In genomic region chr8:92723947-92724346, GRCm38 (mm10) we compare ENCODE assay signal across 12 mouse cellular contexts. TPM values are rescaled to one million over a fixed set of nuclear protein-coding genes. Genes with fewer than 3 reads are reported as not detected.
DNase-seq lines count a peak whose midpoint lies in the region; ATAC-seq and TF ChIP-seq lines count a peak whose summit lies in the region.
"Had no signal": no experiment of that assay in that cellular context is flagged by ENCODE, and none has a peak within 500 bp of the region (broad histone marks: within the 10 kb centered on the region; RNA-seq: fewer than 3 reads in every experiment).

No protein-coding gene starts in this region.

- no peaks in the 10 kb centered on the region for H3K27me3 ChIP-seq in lung, embryonic 16.5 days (ENCODE audit: control insufficient read depth, insufficient read depth, low read depth, low read length)
- peaks cover 3% of the 10 kb centered on the region; the same call in 1 of the 2 replicates for H3K27me3 ChIP-seq in heart, embryonic 11.5 days (ENCODE audit: control insufficient read depth, insufficient read depth, low read length)
- H3K27me3 ChIP-seq in hindbrain, postnatal 0 days (ENCODE audit: insufficient read depth, low read length): no peaks in the 10 kb centered on the region
- no peaks in the 10 kb centered on the region for H3K27me3 ChIP-seq in liver, postnatal 0 days (ENCODE audit: insufficient read depth, low read length)
- H3K27me3 ChIP-seq in thymus, adult 2 months (ENCODE audit: control insufficient read depth, insufficient read depth, low read length): no peaks in the 10 kb centered on the region
- H3K27me3 ChIP-seq: CH12.LX had no signal

- TF ChIP-seq EP300 in liver, postnatal 0 days (IDR thresholded peaks at IDR 0.05; ENCODE audit: low read depth): no peak

- TF ChIP-seq POLR2A in thymus, adult 2 months (IDR thresholded peaks at IDR 0.05; ENCODE audit: control insufficient read depth, extremely low read depth, insufficient read depth, low read length, poor library complexity): no peak

- no peaks in the 10 kb centered on the region for H3K36me3 ChIP-seq in lung, embryonic 16.5 days (ENCODE audit: control insufficient read depth, insufficient read depth, low read length)
- H3K36me3 ChIP-seq in heart, embryonic 11.5 days (ENCODE audit: control insufficient read depth, insufficient read depth, low read length): no peaks in the 10 kb centered on the region
- H3K36me3 ChIP-seq in hindbrain, postnatal 0 days (ENCODE audit: insufficient read depth, low read length): no peaks in the 10 kb centered on the region
- H3K36me3 ChIP-seq in liver, postnatal 0 days (replicated peaks; ENCODE audit: insufficient read depth, low read length): no peaks in the 10 kb centered on the region
- no peaks in the 10 kb centered on the region for H3K36me3 ChIP-seq in thymus, adult 2 months (ENCODE audit: control insufficient read depth, insufficient read depth, low read length)
- H3K36me3 ChIP-seq: forebrain, embryonic 12.5 days had no signal

- no peak overlapping the region for H3K9ac ChIP-seq in lung, embryonic 16.5 days (ENCODE audit: low read length)
- no peak overlapping the region for H3K9ac ChIP-seq in heart, embryonic 11.5 days (ENCODE audit: low read depth, low read length)
- no peak overlapping the region for H3K9ac ChIP-seq in hindbrain, postnatal 0 days (replicated peaks; ENCODE audit: low read length)
- H3K9ac ChIP-seq in liver, postnatal 0 days (replicated peaks): no peak overlapping the region
- H3K9ac ChIP-seq: forebrain, embryonic 12.5 days had no signal

- peaks cover 6% of the 10 kb centered on the region for H3K4me1 ChIP-seq in lung, embryonic 16.5 days (replicated peaks; ENCODE audit: control insufficient read depth, insufficient read depth, low read length)
- peaks cover 15% of the 10 kb centered on the region for H3K4me1 ChIP-seq in heart, embryonic 11.5 days (ENCODE audit: control insufficient read depth, insufficient read depth, low read length)
- H3K4me1 ChIP-seq in hindbrain, postnatal 0 days (ENCODE audit: insufficient read depth, low read length): peaks cover 9% of the 10 kb centered on the region; the same call in 1 of the 2 replicates
- no peaks in the 10 kb centered on the region for H3K4me1 ChIP-seq in liver, postnatal 0 days (ENCODE audit: insufficient read depth)
- no peaks in the 10 kb centered on the region for H3K4me1 ChIP-seq in thymus, adult 2 months (replicated peaks; ENCODE audit: control insufficient read depth, insufficient read depth, low read length)

- WGBS in lung, embryonic 16.5 days: 49% methylated on average over 7 of the region's 7 CpGs
- WGBS in heart, embryonic 11.5 days (ENCODE audit: insufficient replicate concordance): 28% methylated on average over 7 of the region's 7 CpGs
- WGBS in hindbrain, postnatal 0 days: 20% methylated on average over 7 of the region's 7 CpGs
- WGBS in liver, postnatal 0 days (ENCODE audit: insufficient replicate concordance): 49% methylated on average over 7 of the region's 7 CpGs
- 54% methylated on average over 7 of the region's 7 CpGs for WGBS in thymus, adult 2 months

- DNase-seq in lung, postnatal 4 days: no peak
- peak; percentile 31 for DNase-seq in embryo, embryonic 9.5 days (ENCODE audit: extremely low spot score)
- no peak for DNase-seq in hindbrain, postnatal 0 days (ENCODE audit: low spot score)
- DNase-seq in liver, postnatal 0 days: no peak
- no peak for DNase-seq in thymus, adult 2 months

- no peak for ATAC-seq in lung, embryonic 16.5 days (ENCODE audit: low read depth)
- 0 out of 2 replicates have a peak, but pooled peaks have one; percentile 59 for ATAC-seq in heart, embryonic 11.5 days (replicated peaks; ENCODE audit: insufficient number of reproducible peaks, low FRiP score, low TSS enrichment)
- 0 out of 2 replicates have a peak, but pooled peaks have one; percentile 47 for ATAC-seq in hindbrain, postnatal 0 days
- no peak for ATAC-seq in liver, postnatal 0 days
- ATAC-seq in erythroid progenitor cell, adult 5-6 weeks (replicated peaks; ENCODE audit: low FRiP score, poor library complexity, severe bottlenecking): no peak

- H3K9me3 ChIP-seq in lung, embryonic 16.5 days (ENCODE audit: control insufficient read depth, low read length): no peaks in the 10 kb centered on the region
- no peaks in the 10 kb centered on the region for H3K9me3 ChIP-seq in heart, embryonic 11.5 days (replicated peaks; ENCODE audit: control insufficient read depth, low read length)
- H3K9me3 ChIP-seq in hindbrain, postnatal 0 days (ENCODE audit: low read length): no peaks in the 10 kb centered on the region
- H3K9me3 ChIP-seq in liver, postnatal 0 days (ENCODE audit: low read length): no peaks in the 10 kb centered on the region
- H3K9me3 ChIP-seq: forebrain, embryonic 12.5 days had no signal

- H3K4me2 ChIP-seq in lung, embryonic 16.5 days (ENCODE audit: low read depth, low read length): no peak overlapping the region
- H3K4me2 ChIP-seq in heart, embryonic 11.5 days: peak overlapping the region; percentile 14; the same call in 1 of the 2 replicates
- H3K4me2 ChIP-seq in hindbrain, postnatal 0 days (ENCODE audit: low read depth, low read length): no peak overlapping the region
- no peak overlapping the region for H3K4me2 ChIP-seq in liver, postnatal 0 days (ENCODE audit: low read depth, low read length)
- H3K4me2 ChIP-seq: forebrain, embryonic 12.5 days had no signal

- H3K4me3 ChIP-seq in lung, embryonic 16.5 days (ENCODE audit: low read length): no peak overlapping the region
- no peak overlapping the region for H3K4me3 ChIP-seq in heart, embryonic 11.5 days (ENCODE audit: low read depth, low read length)
- H3K4me3 ChIP-seq in hindbrain, postnatal 0 days (ENCODE audit: low read length): no peak overlapping the region
- H3K4me3 ChIP-seq in liver, postnatal 0 days (ENCODE audit: low read depth, low read length): no peak overlapping the region
- H3K4me3 ChIP-seq in thymus, adult 2 months (ENCODE audit: control insufficient read depth, insufficient read depth, low read length): no peak overlapping the region
- H3K4me3 ChIP-seq: forebrain, embryonic 12.5 days had no signal

- H3K27ac ChIP-seq in lung, embryonic 16.5 days (ENCODE audit: low read length): peak overlapping the region; percentile 38; the same call in 1 of the 2 replicates
- H3K27ac ChIP-seq in heart, embryonic 11.5 days (ENCODE audit: low read depth, low read length): no peak overlapping the region
- no peak overlapping the region for H3K27ac ChIP-seq in hindbrain, postnatal 0 days
- no peak overlapping the region for H3K27ac ChIP-seq in liver, postnatal 0 days (ENCODE audit: low read depth)
- no peak overlapping the region for H3K27ac ChIP-seq in thymus, adult 2 months (ENCODE audit: control insufficient read depth, insufficient read depth, low read length)
- H3K27ac ChIP-seq: forebrain, embryonic 12.5 days had no signal

- no peak for TF ChIP-seq CTCF in hindbrain, postnatal 0 days (IDR thresholded peaks at IDR 0.05; ENCODE audit: low read depth)
- no peak for TF ChIP-seq CTCF in liver, postnatal 0 days (IDR thresholded peaks at IDR 0.05; ENCODE audit: low read depth)
- no peak for TF ChIP-seq CTCF in thymus, adult 2 months (IDR thresholded peaks at IDR 0.05; ENCODE audit: borderline replicate concordance, control insufficient read depth, extremely low read depth, insufficient read depth, low read length, poor library complexity)

RNA-seq across cellular contexts. Expression of gene Irx6, which starts 49.9 kb away (rescaled TPM):
- polyA plus RNA-seq in lung, embryonic 16.5 days (2015; fragmentation: Nextera tagmentation; extraction: Ambion mirVana): 0.10 and 0.16 TPM in 2 replicates
- polyA plus RNA-seq in heart, embryonic 11.5 days (2014; fragmentation: Nextera tagmentation; extraction: Ambion mirVana): 3.8 and 4.3 TPM in 2 replicates
- 0.18 and 0.99 TPM in 2 replicates for total RNA-seq in hindbrain, postnatal 0 days (2014; rRNA removed)
- polyA plus RNA-seq in hindbrain, postnatal 0 days (2015; fragmentation: Nextera tagmentation; extraction: Ambion mirVana): 0.79 and 0.83 TPM in 2 replicates
- not detected in 2 replicates for polyA plus RNA-seq in liver, postnatal 0 days (2015; fragmentation: Nextera tagmentation; extraction: Ambion mirVana)
- polyA plus RNA-seq in thymus, adult 2 months (2012; rRNA removed): 0.07 TPM in 1 of 2 replicates, not detected in the other
- not detected in 2 replicates for total RNA-seq in erythroid progenitor cell, adult 5-6 weeks (2015; ENCODE audit: low replicate concordance)
- total RNA-seq in erythroid progenitor cell, adult 5-6 weeks (2017; ENCODE audit: low replicate concordance): not detected in 2 replicates
- total RNA-seq: CH12.LX had no signal
- polyA plus RNA-seq: intestine, embryonic 14.5 days; small intestine, adult 2 months had no signal

Comparison
In these comparisons a context has a peak if more than half of its experiments do, and no peak if none do; other contexts are left out.
1. ATAC-seq: peak in heart, embryonic 11.5 days (single experiment) and hindbrain, postnatal 0 days (single experiment); none in lung, embryonic 16.5 days (single experiment), liver, postnatal 0 days (single experiment) and erythroid progenitor cell, adult 5-6 weeks (single experiment).